Mouse (Mus musculus): Measurements from ENCODE around the gene Tifab.

GRCm38 (mm10) chr13:56216090-56216489, 37.4 kb upstream of the Tifab start:
- TF ChIP-seq CTCF (IDR thresholded peaks at IDR 0.05; ENCODE audit: extremely low read depth, insufficient read depth, insufficient read length, insufficient replicate concordance) (no peak), POLR2A (IDR thresholded peaks at IDR 0.05; ENCODE audit: low read depth, low read length) (no peak)

All from spleen, adult 2 months (tissue).